Mouse (Mus musculus) hindbrain, embryonic 11.5 days (tissue): ENCODE measurements around the gene Rnf8. TPM values are rescaled to one million over a fixed set of nuclear protein-coding genes. Genes with fewer than 3 reads are reported as not detected.

ENCODE experiments used
- ATAC-seq: fragments of 200-750 bp; cut with Nextera tagmentation; 2 replicates; pipeline ENCODE4 v1.8.0; 2017; ENCODE audit warnings: mild to moderate bottlenecking, moderate TSS enrichment, moderate library complexity; ENCODE audit not compliant: low FRiP score
- DNase-seq: peaks from one replicate; pipeline ENCODE4 v3.0.0-alpha.2; 2015; ENCODE audit warnings: low spot score
- H3K27ac ChIP-seq: fragments of 300-500 bp; sonication (generic); 2 replicates; pipeline ENCODE4 v1.5.1; 2014; ENCODE audit warnings: mild to moderate bottlenecking, low read depth, low read length
- H3K27me3 ChIP-seq: fragments of 300-500 bp; sonication (generic); 2 replicates; pipeline ENCODE4 v1.6.1; 2014; ENCODE audit warnings: mild to moderate bottlenecking, low read length, moderate library complexity, mixed read lengths; ENCODE audit not compliant: control insufficient read depth, insufficient read depth
- H3K36me3 ChIP-seq: fragments of 300-500 bp; sonication (generic); 2 replicates; pipeline ENCODE4 v1.6.1; 2014; ENCODE audit warnings: mild to moderate bottlenecking, low read length, moderate library complexity, mixed read lengths; ENCODE audit not compliant: control insufficient read depth, insufficient read depth
- H3K4me1 ChIP-seq: fragments of 300-500 bp; sonication (generic); replicated peaks from 2 replicates; pipeline ENCODE4 v1.6.1; 2014; ENCODE audit warnings: low read length, mixed read lengths; ENCODE audit not compliant: control insufficient read depth, insufficient read depth
- H3K4me2 ChIP-seq: fragments of 300-500 bp; sonication (generic); replicated peaks from 2 replicates; pipeline ENCODE4 v1.6.1; 2014; ENCODE audit warnings: mild to moderate bottlenecking, low read depth, low read length
- H3K4me3 ChIP-seq: fragments of 300-500 bp; sonication (generic); 2 replicates; pipeline ENCODE4 v1.5.1; 2014; ENCODE audit warnings: low read depth, low read length
- H3K9ac ChIP-seq: fragments of 300-500 bp; sonication (generic); 2 replicates; pipeline ENCODE4 v1.6.1; 2014; ENCODE audit warnings: low read depth, low read length
- H3K9me3 ChIP-seq: fragments of 300-500 bp; sonication (generic); 2 replicates; pipeline ENCODE4 v1.6.1; 2016; ENCODE audit warnings: low read length; ENCODE audit not compliant: control insufficient read depth
- WGBS: fragments of 180-500 bp; shearing (Covaris S2); extraction: QIAGEN DNeasy Blood & Tissue Kit; methylation state at CpG from one replicate; pipeline ENCODE4 v1.1.7; 2014; 5-methylcytosine and 5-hydroxymethylcytosine counted together
- polyA plus RNA-seq: library from polyadenylated mRNA; unstranded; fragments of >200 nt; fragmentation: Nextera tagmentation; extraction: Ambion mirVana; gene quantifications from 2 replicates; pipeline ENCODE4 v1.2.1, GENCODE M21; 2014

Gene Rnf8
- polyA plus RNA-seq, 1 experiment from 2014 or later: 113 TPM

DNA sequence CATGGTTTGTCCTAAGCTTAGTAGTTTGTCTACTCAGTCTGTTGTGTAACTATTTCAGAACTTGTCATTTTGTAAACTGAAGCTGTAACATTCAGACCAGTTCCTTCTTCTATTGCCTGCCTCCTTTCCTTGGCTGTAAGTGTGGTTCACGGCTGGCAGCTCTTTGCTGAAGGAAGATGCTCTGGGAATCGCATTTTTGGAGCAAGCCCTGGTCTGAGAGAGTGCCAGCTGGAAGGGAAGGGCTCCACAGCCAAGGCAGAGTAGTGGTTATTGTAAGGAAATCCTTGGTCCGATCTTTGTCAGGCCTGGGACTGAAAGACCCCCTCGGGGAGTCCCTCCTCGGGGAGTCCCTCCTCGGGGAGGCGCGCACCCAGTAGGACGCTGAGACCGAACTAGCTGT is 74.0 kb downstream of the Rnf8 start:
- Histone ChIP-seq H3K4me3 (no peak overlapping the region), H3K27ac (no peak overlapping the region), H3K4me1 (no peaks in the 10 kb centered on the region), H3K27me3 (no peaks in the 10 kb centered on the region), H3K9me3 (no peaks in the 10 kb centered on the region), H3K4me2 (no peak overlapping the region), H3K36me3 (0 out of 2 replicates have a peak, but pooled peaks cover 2% of the 10 kb centered on the region), H3K9ac (no peak overlapping the region)
- WGBS: 94% methylated on average over 10 of the region's 10 CpGs
- no peak for DNase-seq
- ATAC-seq: no peak

GRCm38 (mm10) chr17:29690257-29690656 is 75.7 kb downstream of the Rnf8 start:
- no peak for DNase-seq
- Histone ChIP-seq H3K9me3 (no peaks in the 10 kb centered on the region), H3K4me2 (no peak overlapping the region), H3K36me3 (0 out of 2 replicates have a peak, but pooled peaks cover 2% of the 10 kb centered on the region), H3K27me3 (no peaks in the 10 kb centered on the region), H3K27ac (no peak overlapping the region), H3K9ac (no peak overlapping the region), H3K4me1 (no peaks in the 10 kb centered on the region), H3K4me3 (no peak overlapping the region)
- 74% methylated on average over 6 of the region's 6 CpGs for WGBS
- no peak for ATAC-seq

GRCm38 (mm10) chr17:29692827-29693226 is 78.2 kb downstream of the Rnf8 start:
- Histone ChIP-seq H3K36me3 (no peaks in the 10 kb centered on the region), H3K4me3 (no peak overlapping the region), H3K27me3 (no peaks in the 10 kb centered on the region), H3K4me1 (no peaks in the 10 kb centered on the region), H3K4me2 (no peak overlapping the region), H3K27ac (no peak overlapping the region), H3K9me3 (no peaks in the 10 kb centered on the region), H3K9ac (no peak overlapping the region)
- DNase-seq: no peak
- ATAC-seq: no peak
- 93% methylated on average over 2 of the region's 2 CpGs for WGBS

DNA sequence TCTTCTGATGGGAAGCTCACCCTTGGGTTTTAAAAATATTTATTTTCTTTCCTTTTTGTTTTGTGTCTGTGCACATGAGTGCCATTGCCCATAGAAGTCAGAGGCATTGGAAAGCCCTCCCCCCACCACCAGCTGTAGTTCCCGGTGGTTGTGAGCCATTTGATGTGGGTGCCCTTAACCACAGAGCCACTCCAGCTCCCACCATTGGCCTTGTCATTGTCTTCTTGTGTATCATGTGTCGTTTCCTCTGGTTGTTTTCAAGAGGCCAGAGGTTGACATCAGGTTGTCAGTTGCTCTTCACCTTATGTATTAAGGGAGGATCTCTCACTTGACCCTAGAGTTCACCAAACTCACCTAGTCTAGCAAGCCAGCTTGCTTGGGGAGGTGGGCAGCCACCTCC is 79.0 kb downstream of the Rnf8 start:
- H3K4me2 ChIP-seq: no peak overlapping the region
- DNase-seq (no peak), ATAC-seq (no peak)
- no peaks in the 10 kb centered on the region for H3K9me3 ChIP-seq
- no peaks in the 10 kb centered on the region for H3K27me3 ChIP-seq
- H3K9ac ChIP-seq: no peak overlapping the region
- no peaks in the 10 kb centered on the region for H3K4me1 ChIP-seq
- H3K4me3 ChIP-seq: no peak overlapping the region
- 91% methylated on average over 2 of the region's 2 CpGs for WGBS
- no peak overlapping the region for H3K27ac ChIP-seq
- no peaks in the 10 kb centered on the region for H3K36me3 ChIP-seq

DNA sequence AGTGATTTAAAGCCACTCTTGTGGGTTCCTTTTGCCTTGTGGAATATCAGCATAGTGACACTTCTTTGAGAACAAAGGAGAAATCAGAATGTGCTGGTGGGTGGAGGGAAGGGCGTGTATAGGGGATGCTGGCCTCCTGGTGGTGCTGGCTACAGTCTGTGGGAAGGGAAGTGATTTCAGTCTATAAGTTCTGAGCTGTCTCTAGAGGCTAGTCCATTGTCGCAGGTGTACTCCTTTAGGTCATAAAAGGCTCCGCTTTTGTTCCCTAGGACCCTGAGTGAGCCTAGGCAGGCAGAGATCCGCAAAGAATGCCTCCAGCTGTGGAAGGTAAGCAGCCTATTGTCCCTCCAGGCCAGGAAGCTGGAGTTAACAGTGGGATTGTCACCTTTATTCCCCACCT is 79.9 kb downstream of the Rnf8 start:
- Histone ChIP-seq H3K9ac (no peak overlapping the region), H3K36me3 (peaks cover 2% of the 10 kb centered on the region; the same call in 1 of the 2 replicates), H3K4me1 (no peaks in the 10 kb centered on the region), H3K4me2 (no peak overlapping the region), H3K9me3 (no peaks in the 10 kb centered on the region), H3K4me3 (no peak overlapping the region), H3K27me3 (no peaks in the 10 kb centered on the region), H3K27ac (no peak overlapping the region)
- 87% methylated on average over 4 of the region's 4 CpGs for WGBS
- no peak for DNase-seq
- ATAC-seq: no peak

Other genes starting within 250 kb of the Rnf8 start
- 16.8 and 18.1 TPM in 2 replicates for gene Pim1, start 124.0 kb upstream of the Rnf8 start, polyA plus RNA-seq
- gene Gm17657, start 65.2 kb upstream of the Rnf8 start, polyA plus RNA-seq: not detected in 2 replicates
- 15.3 and 17.2 TPM in 2 replicates for gene Tbc1d22b, start 65.0 kb upstream of the Rnf8 start, polyA plus RNA-seq
- gene Tmem217, start 62.4 kb upstream of the Rnf8 start, polyA plus RNA-seq: 0.50 and 0.60 TPM in 2 replicates
- 2.9 and 3.2 TPM in 2 replicates for gene Gm28043, start 86 bp downstream of the Rnf8 start, polyA plus RNA-seq
- 107 and 141 TPM in 2 replicates for gene Cmtr1, start 45.8 kb downstream of the Rnf8 start, polyA plus RNA-seq
- 14.8 and 15.2 TPM in 2 replicates for gene Ccdc167, start 102.3 kb downstream of the Rnf8 start, polyA plus RNA-seq